Mouse (Mus musculus) bone marrow, adult 2 months (tissue): ENCODE measurements at regions not wholly inside any gene's neighbourhood (a gene's known extent, or its start where the extent isn't known, plus 50 kb on each side); places are given as distances from the start of the nearest gene placed in this dataset.

Source experiments
- H3K27ac ChIP-seq: fragments of 200-500 bp; 2 replicates; pipeline ENCODE4 v1.5.1; 2012; ENCODE audit warnings: low read depth, mild to moderate bottlenecking, control low read depth, inconsistent platforms, low read length; ENCODE audit not compliant: control insufficient read depth, poor library complexity, insufficient read depth
- H3K4me1 ChIP-seq: fragments of 200-500 bp; 2 replicates; pipeline ENCODE4 v1.6.1; 2011; ENCODE audit warnings: low read length; ENCODE audit not compliant: control insufficient read depth, insufficient read depth
- H3K4me3 ChIP-seq: fragments of 200-500 bp; replicated peaks from 2 replicates; pipeline ENCODE3; 2011; ENCODE audit warnings: mild to moderate bottlenecking, low read depth, low read length, control low read depth; ENCODE audit not compliant: control insufficient read depth
- CTCF ChIP-seq: fragments of 200-500 bp; IDR thresholded peaks from 2 replicates; pipeline ENCODE4 v1.5.1; 2011; ENCODE audit warnings: low read length, control low read depth; ENCODE audit not compliant: control insufficient read depth, insufficient read depth
- POLR2A ChIP-seq: fragments of 200-500 bp; IDR thresholded peaks from 2 replicates; pipeline ENCODE4 v1.6.1; 2011; ENCODE audit warnings: low read depth, mild to moderate bottlenecking, control low read depth, low read length, borderline replicate concordance; ENCODE audit not compliant: control insufficient read depth
- WGBS: fragments of 180-500 bp; shearing (Covaris S2); methylation state at CpG from one replicate; pipeline ENCODE4 v1.1.7; 2018; 5-methylcytosine and 5-hydroxymethylcytosine counted together

- Histone ChIP-seq H3K4me3 (no peak overlapping the region), H3K27ac (no peak overlapping the region), H3K4me1 (no peaks in the 10 kb centered on the region)
- TF ChIP-seq POLR2A: no peak
- no peak for TF ChIP-seq CTCF
- WGBS: 65% methylated on average over 2 of the region's 2 CpGs
Measured at GRCm38 (mm10) chr16:5529823-5530222, 274.0 kb upstream of the Eef2kmt start.

GRCm38 (mm10) chr16:5527936-5528335, 272.2 kb upstream of the Eef2kmt start:
- H3K27ac ChIP-seq: no peak overlapping the region
- TF ChIP-seq POLR2A (no peak), CTCF (no peak)
- no peaks in the 10 kb centered on the region for H3K4me1 ChIP-seq
- H3K4me3 ChIP-seq: no peak overlapping the region
- 53% methylated on average over 4 of the region's 4 CpGs for WGBS

- no peak overlapping the region for H3K4me3 ChIP-seq
- H3K27ac ChIP-seq: no peak overlapping the region
- no peak for TF ChIP-seq POLR2A
- TF ChIP-seq CTCF: no peak
- 79% methylated on average over 5 of the region's 5 CpGs for WGBS
- H3K4me1 ChIP-seq: no peaks in the 10 kb centered on the region
Measured at GRCm38 (mm10) chr16:5524375-5524774, 268.6 kb upstream of the Eef2kmt start.

GRCm38 (mm10) chr16:5523402-5524021, 267.7 kb upstream of the Eef2kmt start:
- Histone ChIP-seq H3K27ac (no peak overlapping the region), H3K4me3 (no peak overlapping the region), H3K4me1 (no peaks in the 10 kb centered on the region)
- TF ChIP-seq CTCF: no peak
- TF ChIP-seq POLR2A: no peak
- WGBS: 83% methylated on average over 7 of the region's 7 CpGs

GRCm38 (mm10) chr16:5517746-5518145, 262.0 kb upstream of the Eef2kmt start:
- no peak for TF ChIP-seq POLR2A
- no peak for TF ChIP-seq CTCF
- Histone ChIP-seq H3K4me1 (no peaks in the 10 kb centered on the region), H3K4me3 (no peak overlapping the region), H3K27ac (no peak overlapping the region)
- 56% methylated on average over 5 of the region's 5 CpGs for WGBS

GRCm38 (mm10) chr16:5515867-5516266, 260.1 kb upstream of the Eef2kmt start:
- Histone ChIP-seq H3K4me1 (no peaks in the 10 kb centered on the region), H3K4me3 (no peak overlapping the region), H3K27ac (no peak overlapping the region)
- TF ChIP-seq CTCF (no peak), POLR2A (no peak)
- 81% methylated on average over 5 of the region's 5 CpGs for WGBS

- Histone ChIP-seq H3K4me1 (no peaks in the 10 kb centered on the region; the same call in 1 of the 2 replicates), H3K4me3 (no peak overlapping the region), H3K27ac (no peak overlapping the region)
- TF ChIP-seq CTCF (no peak), POLR2A (no peak)
- 83% methylated on average over 8 of the region's 8 CpGs for WGBS
Measured at GRCm38 (mm10) chr16:5507261-5507660, 251.5 kb upstream of the Eef2kmt start.

GRCm38 (mm10) chr16:5501961-5502360, 246.2 kb upstream of the Eef2kmt start:
- H3K4me1 ChIP-seq: no peaks in the 10 kb centered on the region
- WGBS: 80% methylated on average over 7 of the region's 7 CpGs
- no peak overlapping the region for H3K27ac ChIP-seq
- TF ChIP-seq POLR2A: no peak
- TF ChIP-seq CTCF: no peak
- H3K4me3 ChIP-seq: no peak overlapping the region

GRCm38 (mm10) chr16:5496051-5496685, 240.4 kb upstream of the Eef2kmt start:
- Histone ChIP-seq H3K4me3 (no peak overlapping the region), H3K4me1 (no peaks in the 10 kb centered on the region), H3K27ac (no peak overlapping the region)
- WGBS: 77% methylated on average over 2 of the region's 2 CpGs
- TF ChIP-seq CTCF: no peak
- TF ChIP-seq POLR2A: no peak

- Histone ChIP-seq H3K4me1 (no peaks in the 10 kb centered on the region), H3K27ac (no peak overlapping the region), H3K4me3 (no peak overlapping the region)
- TF ChIP-seq CTCF (no peak), POLR2A (no peak)
- WGBS: 32% methylated on average over 6 of the region's 6 CpGs
Measured at GRCm38 (mm10) chr16:5493352-5493751, 237.6 kb upstream of the Eef2kmt start.
